Mouse (Mus musculus) E14TG2a.4 (cell line): ENCODE measurements around the gene Fam163a.

ENCODE experiments used
- H3K27me3 ChIP-seq: 2 replicates; pipeline ENCODE4 v1.6.1; 2014; ENCODE audit warnings: low read length, control low read depth; ENCODE audit not compliant: insufficient read depth
- H3K36me3 ChIP-seq: 2 replicates; pipeline ENCODE4 v1.6.1; 2014; ENCODE audit warnings: low read length, control low read depth; ENCODE audit not compliant: insufficient read depth
- H3K4me1 ChIP-seq: replicated peaks from 2 replicates; pipeline ENCODE4 v1.6.1; 2014; ENCODE audit warnings: low read depth, low read length, control low read depth
- H3K4me3 ChIP-seq: replicated peaks from 2 replicates; pipeline ENCODE4 v1.5.1; 2014; ENCODE audit warnings: mild to moderate bottlenecking, low read length
- H3K9me3 ChIP-seq: 2 replicates; pipeline ENCODE4 v1.6.1; 2014; ENCODE audit warnings: low read length, control low read depth
- CTCF ChIP-seq: conservative IDR thresholded peaks from 2 replicates; pipeline ENCODE4 v1.5.1; 2014; ENCODE audit warnings: low read length
- NANOG ChIP-seq: IDR thresholded peaks from 2 replicates; pipeline ENCODE4 v1.6.1; 2014; ENCODE audit warnings: borderline replicate concordance, low read length, mixed read lengths
- POU5F1 ChIP-seq: IDR thresholded peaks from 2 replicates; pipeline ENCODE4 v1.6.1; 2014; ENCODE audit warnings: low read length, borderline replicate concordance

Gene Fam163a

GRCm38 (mm10) chr1:156184158-156184571, 20.7 kb downstream of the Fam163a start:
- Histone ChIP-seq H3K27me3 (peaks cover 3% of the 10 kb centered on the region), H3K4me1 (no peaks in the 10 kb centered on the region)
- no peak for TF ChIP-seq POU5F1
- TF ChIP-seq CTCF, result no peak
- TF ChIP-seq NANOG, result no peak

GRCm38 (mm10) chr1:156183176-156183958, 21.5 kb downstream of the Fam163a start:
- Histone ChIP-seq H3K4me3 (no peak overlapping the region), H3K4me1 (no peaks in the 10 kb centered on the region), H3K27me3 (peaks cover 3% of the 10 kb centered on the region), H3K9me3 (no peaks in the 10 kb centered on the region), H3K36me3 (no peaks in the 10 kb centered on the region)
- no peak for TF ChIP-seq CTCF
- TF ChIP-seq POU5F1, result no peak
- TF ChIP-seq NANOG, result no peak

More at GRCm38 (mm10) chr1:156184158-156184571, 20.7 kb downstream of the Fam163a start:
- no peak overlapping the region for H3K4me3 ChIP-seq
- H3K36me3 ChIP-seq, result no peaks in the 10 kb centered on the region
- no peaks in the 10 kb centered on the region for H3K9me3 ChIP-seq

GRCm38 (mm10) chr1:156179875-156180274, 25.0 kb downstream of the Fam163a start:
- Histone ChIP-seq H3K4me3 (no peak overlapping the region), H3K27me3 (no peaks in the 10 kb centered on the region; the same call in 1 of the 2 replicates), H3K4me1 (no peaks in the 10 kb centered on the region), H3K36me3 (no peaks in the 10 kb centered on the region), H3K9me3 (no peaks in the 10 kb centered on the region)
- TF ChIP-seq NANOG, result no peak
- TF ChIP-seq CTCF, result no peak
- no peak for TF ChIP-seq POU5F1

- Histone ChIP-seq H3K36me3 (no peaks in the 10 kb centered on the region), H3K4me1 (no peaks in the 10 kb centered on the region), H3K9me3 (peaks cover 15% of the 10 kb centered on the region), H3K27me3 (peaks cover 7% of the 10 kb centered on the region; the same call in 1 of the 2 replicates), H3K4me3 (no peak overlapping the region)
- TF ChIP-seq NANOG, result no peak
- no peak for TF ChIP-seq CTCF
- TF ChIP-seq POU5F1, result no peak
Measured at GRCm38 (mm10) chr1:156168737-156169136, 36.1 kb downstream of the Fam163a start.

- Histone ChIP-seq H3K9me3 (no peaks in the 10 kb centered on the region), H3K27me3 (peaks cover 21% of the 10 kb centered on the region), H3K36me3 (no peaks in the 10 kb centered on the region), H3K4me3 (no peak overlapping the region), H3K4me1 (peaks cover 5% of the 10 kb centered on the region)
- TF ChIP-seq CTCF, result no peak
- TF ChIP-seq NANOG, result no peak
- no peak for TF ChIP-seq POU5F1
Measured at GRCm38 (mm10) chr1:156116770-156117169, 88.1 kb downstream of the Fam163a start.

- Histone ChIP-seq H3K36me3 (no peaks in the 10 kb centered on the region), H3K4me1 (peaks cover 17% of the 10 kb centered on the region), H3K9me3 (no peaks in the 10 kb centered on the region), H3K4me3 (no peak overlapping the region), H3K27me3 (peaks cover 23% of the 10 kb centered on the region)
- TF ChIP-seq CTCF (no peak), POU5F1 (no peak), NANOG (no peak)
Measured at GRCm38 (mm10) chr1:156113884-156114499, 90.8 kb downstream of the Fam163a start.

- Histone ChIP-seq H3K4me3 (peak overlapping the region; percentile 64), H3K9me3 (no peaks in the 10 kb centered on the region), H3K27me3 (peaks cover 23% of the 10 kb centered on the region), H3K4me1 (peaks cover 32% of the 10 kb centered on the region), H3K36me3 (no peaks in the 10 kb centered on the region)
- TF ChIP-seq NANOG (no peak), CTCF (no peak), POU5F1 (no peak)
Measured at GRCm38 (mm10) chr1:156112142-156112541, 92.7 kb downstream of the Fam163a start.

GRCm38 (mm10) chr1:156111728-156112127, 93.1 kb downstream of the Fam163a start:
- peaks cover 23% of the 10 kb centered on the region for H3K27me3 ChIP-seq
- H3K4me1 ChIP-seq, result peaks cover 32% of the 10 kb centered on the region
- no peaks in the 10 kb centered on the region for H3K9me3 ChIP-seq
- no peaks in the 10 kb centered on the region for H3K36me3 ChIP-seq
- TF ChIP-seq POU5F1 (no peak), NANOG (no peak), CTCF (no peak)
- peak overlapping the region; percentile 64 for H3K4me3 ChIP-seq

GRCm38 (mm10) chr1:156111090-156111489, 93.7 kb downstream of the Fam163a start:
- H3K27me3 ChIP-seq, result peaks cover 23% of the 10 kb centered on the region
- no peak for TF ChIP-seq POU5F1
- peak; percentile 86 for TF ChIP-seq CTCF
- TF ChIP-seq NANOG, result no peak
- H3K9me3 ChIP-seq, result no peaks in the 10 kb centered on the region
- no peaks in the 10 kb centered on the region for H3K36me3 ChIP-seq
- peak overlapping the region; percentile 64 for H3K4me3 ChIP-seq
- H3K4me1 ChIP-seq, result peaks cover 32% of the 10 kb centered on the region
